Comparison of ENCODE assay signal across 13 mouse cellular contexts in genomic region chr3:97254861-97255465, GRCm38 (mm10). TPM values are rescaled to one million over a fixed set of nuclear protein-coding genes. Genes with fewer than 3 reads are reported as not detected.
A peak's percentile ranks its signal among the peaks of the same experiment; 100 is the strongest.
DNase-seq lines count a peak whose midpoint lies in the region; ATAC-seq and TF ChIP-seq lines count a peak whose summit lies in the region.
"Had no signal": no experiment of that assay in that cellular context is flagged by ENCODE, and none has a peak within 500 bp of the region (broad histone marks: within the 10 kb centered on the region; RNA-seq: fewer than 3 reads in every experiment).

No protein-coding gene starts in this region.

- WGBS in hindbrain, embryonic 16.5 days, result 12% methylated on average over 5 of the region's 5 CpGs
- WGBS in hindbrain, postnatal 0 days, result 22% methylated on average over 5 of the region's 5 CpGs
- 21% methylated on average over 5 of the region's 5 CpGs for WGBS in embryonic facial prominence, embryonic 13.5 days

- H3K9ac ChIP-seq in hindbrain, embryonic 16.5 days (ENCODE audit: low read depth, low read length), result no peak overlapping the region
- H3K9ac ChIP-seq in hindbrain, postnatal 0 days (replicated peaks; ENCODE audit: low read length), result no peak overlapping the region
- no peak overlapping the region for H3K9ac ChIP-seq in embryonic facial prominence, embryonic 13.5 days
- H3K9ac ChIP-seq: lung, embryonic 15.5 days had no signal

- no peak for TF ChIP-seq CTCF in hindbrain, postnatal 0 days (IDR thresholded peaks at IDR 0.05; ENCODE audit: low read depth)

- peaks cover 4% of the 10 kb centered on the region; the same call in 1 of the 2 replicates for H3K9me3 ChIP-seq in hindbrain, embryonic 16.5 days (ENCODE audit: control insufficient read depth, low read length)
- no peaks in the 10 kb centered on the region for H3K9me3 ChIP-seq in hindbrain, postnatal 0 days (ENCODE audit: low read length)
- peaks cover 8% of the 10 kb centered on the region; the same call in 1 of the 2 replicates for H3K9me3 ChIP-seq in embryonic facial prominence, embryonic 13.5 days
- H3K9me3 ChIP-seq: lung, embryonic 15.5 days had no signal

- H3K4me3 ChIP-seq in hindbrain, embryonic 16.5 days (ENCODE audit: low read length), result no peak overlapping the region
- no peak overlapping the region for H3K4me3 ChIP-seq in hindbrain, postnatal 0 days (ENCODE audit: low read length)
- no peak overlapping the region for H3K4me3 ChIP-seq in embryonic facial prominence, embryonic 13.5 days
- H3K4me3 ChIP-seq: lung, embryonic 15.5 days had no signal

- H3K4me1 ChIP-seq in hindbrain, embryonic 16.5 days (ENCODE audit: control insufficient read depth, insufficient read depth, low read depth, low read length), result peaks cover 11% of the 10 kb centered on the region
- H3K4me1 ChIP-seq in hindbrain, postnatal 0 days (ENCODE audit: insufficient read depth, low read length), result 0 out of 2 replicates have a peak, but pooled peaks cover 2% of the 10 kb centered on the region
- H3K4me1 ChIP-seq in embryonic facial prominence, embryonic 13.5 days, result peaks cover 33% of the 10 kb centered on the region

- no peaks in the 10 kb centered on the region for H3K36me3 ChIP-seq in hindbrain, embryonic 16.5 days (ENCODE audit: control insufficient read depth, insufficient read depth, low read length)
- no peaks in the 10 kb centered on the region for H3K36me3 ChIP-seq in hindbrain, postnatal 0 days (ENCODE audit: insufficient read depth, low read length)
- H3K36me3 ChIP-seq in embryonic facial prominence, embryonic 13.5 days, result peaks cover 17% of the 10 kb centered on the region

- 0 out of 2 replicates have a peak, but pooled peaks have one; percentile 11 for ATAC-seq in hindbrain, embryonic 16.5 days
- ATAC-seq in hindbrain, postnatal 0 days, result no peak
- ATAC-seq in embryonic facial prominence, embryonic 13.5 days (ENCODE audit: insufficient number of reproducible peaks, insufficient read depth, low FRiP score, low TSS enrichment, low read depth), result no peak
- 0 out of 2 replicates have a peak, but pooled peaks have one; percentile 37 for ATAC-seq in megakaryocyte-erythroid progenitor cell, adult 5-6 weeks (replicated peaks; ENCODE audit: low FRiP score, low TSS enrichment, poor library complexity, severe bottlenecking)

- peak; percentile 25 for DNase-seq in embryo, embryonic 11 days
- no peak for DNase-seq in embryo, embryonic 9.5 days (ENCODE audit: extremely low spot score)
- no peak for DNase-seq in hindbrain, postnatal 0 days (ENCODE audit: low spot score)
- no peak for DNase-seq in adrenal gland, postnatal 25 days
- no peak for DNase-seq in T-cell, adult 2 months (ENCODE audit: low spot score)
- DNase-seq: cerebellum, adult 18-20 months; kidney, adult 2 months; kidney, postnatal 4 days; liver had no signal

- no peak overlapping the region for H3K27ac ChIP-seq in hindbrain, embryonic 16.5 days (ENCODE audit: low read depth, low read length)
- H3K27ac ChIP-seq in hindbrain, postnatal 0 days, result no peak overlapping the region
- peak overlapping the region; percentile 48; the same call in 1 of the 2 replicates for H3K27ac ChIP-seq in embryonic facial prominence, embryonic 13.5 days
- H3K27ac ChIP-seq: lung, embryonic 15.5 days had no signal

- no peak overlapping the region for H3K4me2 ChIP-seq in hindbrain, embryonic 16.5 days (ENCODE audit: low read length)
- no peak overlapping the region for H3K4me2 ChIP-seq in hindbrain, postnatal 0 days (ENCODE audit: low read depth, low read length)
- H3K4me2 ChIP-seq in embryonic facial prominence, embryonic 13.5 days, result no peak overlapping the region
- H3K4me2 ChIP-seq: lung, embryonic 15.5 days had no signal

- no peaks in the 10 kb centered on the region for H3K27me3 ChIP-seq in hindbrain, embryonic 16.5 days (replicated peaks; ENCODE audit: control insufficient read depth, insufficient read depth, low read length)
- H3K27me3 ChIP-seq in hindbrain, postnatal 0 days (ENCODE audit: insufficient read depth, low read length), result no peaks in the 10 kb centered on the region
- H3K27me3 ChIP-seq in embryonic facial prominence, embryonic 13.5 days, result no peaks in the 10 kb centered on the region
- H3K27me3 ChIP-seq: lung, embryonic 15.5 days had no signal

RNA-seq across cellular contexts. Expression of gene Bcl9, which starts 42.8 kb away (rescaled TPM):
- polyA plus RNA-seq in hindbrain, embryonic 16.5 days (2015; fragmentation: Nextera tagmentation; extraction: Ambion mirVana), result 57.4 and 68.0 TPM in 2 replicates
- 30.3 and 84.8 TPM in 2 replicates for total RNA-seq in hindbrain, postnatal 0 days (2014; rRNA removed)
- polyA plus RNA-seq in hindbrain, postnatal 0 days (2015; fragmentation: Nextera tagmentation; extraction: Ambion mirVana), result 49.9 and 53.8 TPM in 2 replicates
- 89.4 and 93.5 TPM in 2 replicates for polyA plus RNA-seq in embryonic facial prominence, embryonic 13.5 days (2015; fragmentation: Nextera tagmentation; extraction: Ambion mirVana)
- 5.4 and 13.9 TPM in 2 replicates for total RNA-seq in megakaryocyte-erythroid progenitor cell, adult 5-6 weeks (2014; fragmentation: Nextera tagmentation)
- total RNA-seq in megakaryocyte-erythroid progenitor cell, adult 5-6 weeks (2017), result 0.66 and 1.5 TPM in 2 replicates
- 18.0 and 25.0 TPM in 2 replicates for total RNA-seq in adrenal gland, postnatal 25 days (2021)

Comparison
In these comparisons a context has a peak if more than half of its experiments do, and no peak if none do; other contexts are left out.
1. ATAC-seq: peak in hindbrain, embryonic 16.5 days (single experiment) and megakaryocyte-erythroid progenitor cell, adult 5-6 weeks (single experiment); none in hindbrain, postnatal 0 days (single experiment) and embryonic facial prominence, embryonic 13.5 days (single experiment).